Mouse (Mus musculus) regulatory T cell (primary cell): ENCODE measurements at regions not wholly inside any gene's neighbourhood (a gene's known extent, or its start where the extent isn't known, plus 50 kb on each side); places are given as distances from the start of the nearest gene placed in this dataset.

Experiments
- in situ Hi-C: fragments of 300-600 bp; cut with MboI, MseI; formaldehyde crosslinking; loops from one replicate; pipeline ENCODE4 v1.15.1; 2025; ENCODE audit warnings: high pct_unique_total_duplicates

- in situ Hi-C loops = no loop called here
Measured at GRCm38 (mm10) chr11:45058658-45059057, 441.5 kb downstream of the Ebf1 start.

- in situ Hi-C loops = no loop called here
Measured at GRCm38 (mm10) chr11:45066592-45066991, 449.5 kb downstream of the Ebf1 start.

- in situ Hi-C loops = no loop called here
Measured at GRCm38 (mm10) chr11:45070280-45070679, 453.2 kb downstream of the Ebf1 start.

- in situ Hi-C loops = no loop called here
Measured at GRCm38 (mm10) chr11:45071195-45071594, 454.1 kb downstream of the Ebf1 start.

GRCm38 (mm10) chr11:45084506-45085037 is 467.5 kb downstream of the Ebf1 start:
- in situ Hi-C loops = no loop called here

- in situ Hi-C loops = no loop called here
Measured at GRCm38 (mm10) chr11:45085145-45085544, 468.0 kb downstream of the Ebf1 start.

GRCm38 (mm10) chr11:45087186-45087915 is 470.2 kb downstream of the Ebf1 start:
- in situ Hi-C loops = no loop called here

- in situ Hi-C loops = no loop called here
Measured at GRCm38 (mm10) chr11:45088286-45088685, 471.2 kb downstream of the Ebf1 start.

- in situ Hi-C loops = no loop called here
Measured at GRCm38 (mm10) chr11:45089561-45089960, 472.4 kb downstream of the Ebf1 start.

- in situ Hi-C loops = no loop called here
Measured at GRCm38 (mm10) chr11:45103498-45104336, 486.6 kb downstream of the Ebf1 start.

GRCm38 (mm10) chr11:45116702-45117101 is 499.6 kb downstream of the Ebf1 start:
- in situ Hi-C loops = no loop called here

- in situ Hi-C loops = no loop called here
Measured at GRCm38 (mm10) chr11:45123276-45123675, 506.2 kb downstream of the Ebf1 start.

GRCm38 (mm10) chr11:45136781-45137180 is 519.7 kb downstream of the Ebf1 start:
- in situ Hi-C loops = no loop called here

GRCm38 (mm10) chr11:45138351-45138975 is 521.3 kb downstream of the Ebf1 start:
- in situ Hi-C loops = no loop called here

- in situ Hi-C loops = no loop called here
Measured at GRCm38 (mm10) chr11:45140490-45140889, 523.4 kb downstream of the Ebf1 start.

- in situ Hi-C loops = loop anchor here (10.0 kb wide), 1 partner anchor 1499 kb away; no protein-coding TSS in a partner anchor
Measured at GRCm38 (mm10) chr11:45154070-45154469, 537.0 kb downstream of the Ebf1 start.

- in situ Hi-C loops = loop anchor here (10.0 kb wide), 1 partner anchor 1500 kb away; no protein-coding TSS in a partner anchor
Measured at GRCm38 (mm10) chr11:45154497-45154896, 537.4 kb downstream of the Ebf1 start.

- in situ Hi-C loops = loop anchor here (10.0 kb wide), 1 partner anchor 1501 kb away; no protein-coding TSS in a partner anchor
Measured at GRCm38 (mm10) chr11:45155782-45156181, 538.7 kb downstream of the Ebf1 start.

GRCm38 (mm10) chr11:45158282-45158681 is 541.2 kb downstream of the Ebf1 start:
- in situ Hi-C loops = loop anchor here (10.0 kb wide), 1 partner anchor 1503 kb away; no protein-coding TSS in a partner anchor

- in situ Hi-C loops = no loop called here
Measured at GRCm38 (mm10) chr11:45160871-45161270, 543.8 kb downstream of the Ebf1 start.

GRCm38 (mm10) chr11:45173546-45173945 is 556.4 kb downstream of the Ebf1 start:
- in situ Hi-C loops = no loop called here

GRCm38 (mm10) chr11:45174071-45174470 is 557.0 kb downstream of the Ebf1 start:
- in situ Hi-C loops = no loop called here
